Mouse (Mus musculus): Measurements from ENCODE around the gene Abca8b.

- no peak for TF ChIP-seq CTCF (IDR thresholded peaks at IDR 0.05)
- no peak for TF ChIP-seq EP300 (IDR thresholded peaks at IDR 0.05)
Observed at GRCm38 (mm10) chr11:109994014-109994413, 1.6 kb downstream of the Abca8b start.

All from lung, postnatal 0 days (tissue).